Mouse (Mus musculus) cortical plate, adult 2 months (tissue): ENCODE data around the gene Rragc.

Experiments
- CTCF ChIP-seq: fragments of 200-500 bp; IDR thresholded peaks from 2 replicates; pipeline ENCODE4 v1.5.1; 2011; ENCODE audit warnings: mild to moderate bottlenecking, control low read depth, low read length; ENCODE audit not compliant: insufficient read depth; ENCODE audit errors: extremely low read depth
- POLR2A ChIP-seq: fragments of 200-500 bp; IDR thresholded peaks from 2 replicates; pipeline ENCODE4 v1.6.1; 2011; ENCODE audit warnings: mild to moderate bottlenecking, low read length, control low read depth; ENCODE audit not compliant: insufficient read depth; ENCODE audit errors: extremely low read depth

GRCm38 (mm10) chr4:123903432-123903831, 13.8 kb upstream of the Rragc start:
- TF ChIP-seq CTCF (no peak), POLR2A (no peak)
